Mouse (Mus musculus) hindbrain, embryonic 11.5 days (tissue): ENCODE results near the gene M1ap. TPM values are rescaled to one million over a fixed set of nuclear protein-coding genes. Genes with fewer than 3 reads are reported as not detected.

ENCODE experiments used
- ATAC-seq: fragments of 200-750 bp; cut with Nextera tagmentation; 2 replicates; pipeline ENCODE4 v1.8.0; 2017; ENCODE audit warnings: mild to moderate bottlenecking, moderate TSS enrichment, moderate library complexity; ENCODE audit not compliant: low FRiP score
- DNase-seq: peaks from one replicate; pipeline ENCODE4 v3.0.0-alpha.2; 2015; ENCODE audit warnings: low spot score
- H3K27ac ChIP-seq: fragments of 300-500 bp; sonication (generic); 2 replicates; pipeline ENCODE4 v1.5.1; 2014; ENCODE audit warnings: mild to moderate bottlenecking, low read depth, low read length
- H3K27me3 ChIP-seq: fragments of 300-500 bp; sonication (generic); 2 replicates; pipeline ENCODE4 v1.6.1; 2014; ENCODE audit warnings: mild to moderate bottlenecking, low read length, moderate library complexity, mixed read lengths; ENCODE audit not compliant: control insufficient read depth, insufficient read depth
- H3K36me3 ChIP-seq: fragments of 300-500 bp; sonication (generic); 2 replicates; pipeline ENCODE4 v1.6.1; 2014; ENCODE audit warnings: mild to moderate bottlenecking, low read length, moderate library complexity, mixed read lengths; ENCODE audit not compliant: control insufficient read depth, insufficient read depth
- H3K4me1 ChIP-seq: fragments of 300-500 bp; sonication (generic); replicated peaks from 2 replicates; pipeline ENCODE4 v1.6.1; 2014; ENCODE audit warnings: low read length, mixed read lengths; ENCODE audit not compliant: control insufficient read depth, insufficient read depth
- H3K4me2 ChIP-seq: fragments of 300-500 bp; sonication (generic); replicated peaks from 2 replicates; pipeline ENCODE4 v1.6.1; 2014; ENCODE audit warnings: mild to moderate bottlenecking, low read depth, low read length
- H3K4me3 ChIP-seq: fragments of 300-500 bp; sonication (generic); 2 replicates; pipeline ENCODE4 v1.5.1; 2014; ENCODE audit warnings: low read depth, low read length
- H3K9ac ChIP-seq: fragments of 300-500 bp; sonication (generic); 2 replicates; pipeline ENCODE4 v1.6.1; 2014; ENCODE audit warnings: low read depth, low read length
- H3K9me3 ChIP-seq: fragments of 300-500 bp; sonication (generic); 2 replicates; pipeline ENCODE4 v1.6.1; 2016; ENCODE audit warnings: low read length; ENCODE audit not compliant: control insufficient read depth
- WGBS: fragments of 180-500 bp; shearing (Covaris S2); extraction: QIAGEN DNeasy Blood & Tissue Kit; methylation state at CpG from one replicate; pipeline ENCODE4 v1.1.7; 2014; 5-methylcytosine and 5-hydroxymethylcytosine counted together
- polyA plus RNA-seq: library from polyadenylated mRNA; unstranded; fragments of >200 nt; fragmentation: Nextera tagmentation; extraction: Ambion mirVana; gene quantifications from 2 replicates; pipeline ENCODE4 v1.2.1, GENCODE M21; 2014

Gene M1ap
- polyA plus RNA-seq, 1 experiment from 2014 or later: not detected

DNA sequence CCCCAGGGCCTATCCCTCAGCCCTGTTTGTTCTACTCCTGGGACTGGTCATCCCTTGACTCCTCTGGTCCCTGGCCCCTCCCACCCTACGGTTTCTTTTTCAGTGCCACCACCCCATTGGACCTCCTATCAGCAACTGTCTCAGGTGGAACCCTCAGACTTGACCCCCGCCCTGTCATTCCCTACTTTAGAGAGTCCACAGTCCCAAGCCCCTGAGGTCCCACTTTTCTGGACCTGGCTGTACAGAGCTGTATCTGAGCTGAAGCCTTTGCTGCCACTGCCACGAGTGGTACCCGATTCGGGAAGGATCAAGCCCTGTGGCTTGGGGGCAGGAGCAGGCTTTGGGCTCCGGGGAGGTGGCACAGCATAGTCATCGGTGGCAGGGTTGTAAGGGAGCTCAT lies 84.4 kb downstream of the M1ap start:
- no peaks in the 10 kb centered on the region for H3K36me3 ChIP-seq
- ATAC-seq (no peak), DNase-seq (no peak)
- no peak overlapping the region for H3K27ac ChIP-seq
- no peak overlapping the region for H3K4me3 ChIP-seq
- WGBS: 59% methylated on average over 7 of the region's 7 CpGs
- peaks cover 38% of the 10 kb centered on the region for H3K27me3 ChIP-seq
- H3K9ac ChIP-seq: no peak overlapping the region
- H3K4me2 ChIP-seq: no peak overlapping the region
- H3K9me3 ChIP-seq: no peaks in the 10 kb centered on the region
- H3K4me1 ChIP-seq: peaks cover 3% of the 10 kb centered on the region; the same call in 1 of the 2 replicates

DNA sequence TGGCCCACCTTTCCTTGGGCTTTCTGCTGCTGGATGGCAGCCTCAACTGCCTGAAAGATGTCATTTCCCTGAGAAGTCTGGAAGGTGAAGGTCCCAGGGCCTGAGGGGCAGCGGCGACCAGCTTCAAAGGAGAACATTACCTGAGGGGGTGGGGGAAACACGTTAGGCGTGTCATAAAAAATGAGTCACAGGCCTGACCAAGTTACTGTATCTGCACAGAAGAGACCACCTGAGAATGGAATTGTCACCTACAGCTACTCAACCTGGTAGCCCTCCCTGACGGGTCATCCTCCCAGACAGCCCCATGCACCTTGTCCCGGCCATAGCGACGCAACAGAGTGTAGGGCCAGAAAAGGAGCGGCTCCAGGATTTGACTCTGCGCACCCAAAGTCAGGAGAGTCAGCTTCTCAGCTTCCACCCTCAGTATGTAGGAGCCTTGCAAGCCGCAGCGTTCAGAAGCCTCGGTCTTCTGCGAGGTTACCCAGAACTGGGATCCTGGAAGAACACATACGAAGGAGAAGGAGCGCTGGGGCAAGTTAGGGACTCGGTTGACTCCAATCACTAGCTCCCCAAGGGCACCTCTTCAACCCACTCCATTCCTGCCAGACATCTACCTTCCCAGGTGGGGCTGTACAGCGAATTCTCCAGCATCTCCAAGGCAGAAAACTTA lies 85.4 kb downstream of the M1ap start:
- Histone ChIP-seq H3K4me2 (peak overlapping the region; percentile 81), H3K4me1 (peaks cover 3% of the 10 kb centered on the region; the same call in 1 of the 2 replicates), H3K27ac (no peak overlapping the region), H3K4me3 (peak overlapping the region; percentile 51), H3K9me3 (no peaks in the 10 kb centered on the region), H3K9ac (no peak overlapping the region), H3K27me3 (peaks cover 38% of the 10 kb centered on the region), H3K36me3 (no peaks in the 10 kb centered on the region)
- 17% methylated on average over 18 of the region's 18 CpGs for WGBS
- DNase-seq: peak; percentile 26
- no peak for ATAC-seq

DNA sequence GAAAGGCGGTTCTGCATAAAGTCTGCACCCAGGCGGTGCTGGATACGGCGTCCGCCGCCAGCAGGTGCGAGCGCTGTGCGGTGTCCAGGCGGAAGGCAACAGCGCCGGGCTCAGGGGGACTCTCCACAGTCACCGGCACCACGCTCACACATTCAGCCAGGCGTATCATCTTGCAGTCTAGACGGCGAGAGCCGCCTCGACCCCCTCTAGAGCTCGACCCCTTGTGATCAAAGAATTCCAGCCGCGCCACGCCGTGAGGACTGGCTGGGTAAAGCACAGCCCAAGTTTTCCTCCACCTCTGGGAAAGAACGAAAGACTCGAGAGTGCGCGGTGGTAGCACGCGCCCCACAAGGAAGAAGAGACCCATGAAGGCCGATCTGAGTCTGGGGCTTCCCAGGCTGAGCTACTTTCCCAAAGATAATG lies 86.1 kb downstream of the M1ap start:
- Histone ChIP-seq H3K4me2 (peak overlapping the region; percentile 81), H3K27me3 (peaks cover 38% of the 10 kb centered on the region), H3K27ac (no peak overlapping the region), H3K36me3 (no peaks in the 10 kb centered on the region), H3K9me3 (no peaks in the 10 kb centered on the region), H3K4me1 (peaks cover 3% of the 10 kb centered on the region; the same call in 1 of the 2 replicates), H3K4me3 (peak overlapping the region; percentile 51), H3K9ac (peak overlapping the region; percentile 56)
- ATAC-seq: peak; percentile 58
- DNase-seq: peak; percentile 73
- WGBS: under 1% methylated on average over 31 of the region's 31 CpGs

DNA sequence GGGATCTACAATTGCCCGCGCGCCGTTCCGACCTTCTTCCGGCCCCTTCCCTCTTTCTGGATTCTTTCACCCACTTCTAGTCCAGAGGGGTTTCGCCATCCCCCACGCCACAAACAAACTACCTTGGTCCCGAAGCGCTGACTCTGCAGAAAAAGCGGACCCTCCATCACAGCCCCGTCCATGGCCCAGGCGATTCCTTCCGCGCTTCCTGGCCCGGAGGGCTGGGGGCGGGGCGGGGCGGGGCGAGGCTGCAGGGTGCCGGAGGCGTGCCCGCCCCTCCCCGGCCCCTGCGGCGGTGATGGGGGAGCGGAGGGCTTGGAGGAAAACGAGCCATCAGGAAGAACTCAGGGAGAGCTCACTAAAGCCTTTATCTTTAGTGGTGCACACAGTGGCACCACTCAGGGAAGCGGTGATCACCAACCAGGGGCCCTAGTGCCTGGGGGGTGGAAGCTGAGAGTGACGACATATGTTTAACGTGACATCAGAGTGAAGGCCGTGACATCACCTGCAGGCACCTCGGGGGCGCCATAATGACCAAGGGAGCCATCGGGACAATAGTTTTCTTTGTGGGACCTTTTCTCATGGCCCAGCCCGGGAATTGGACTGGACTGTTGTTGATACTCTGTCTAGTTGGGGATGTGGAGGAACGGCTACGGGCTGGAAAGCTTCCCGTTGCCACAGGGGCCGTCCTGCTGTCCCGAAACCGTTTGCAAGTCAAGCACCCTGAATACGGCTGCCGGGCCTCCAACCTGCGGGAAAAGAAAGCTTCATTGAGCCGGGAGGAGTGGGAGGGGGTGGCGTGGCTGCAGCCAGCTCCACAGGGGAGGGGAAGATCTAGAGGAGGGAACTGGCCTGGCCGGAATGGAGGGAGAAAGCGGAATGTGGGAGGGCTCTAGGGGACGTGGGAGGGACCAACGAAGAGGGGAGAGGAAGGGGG lies 86.8 kb downstream of the M1ap start, which contains the start of the genes Dok1 and Loxl3:
Gene Dok1, minus strand, starts transcription at position 223 of the 937 bp plus-strand sequence.
Gene Loxl3, plus strand, starts transcription at position 925 of the 937 bp plus-strand sequence.
- Histone ChIP-seq H3K4me1 (peaks cover 4% of the 10 kb centered on the region), H3K27me3 (peaks cover 38% of the 10 kb centered on the region), H3K9me3 (no peaks in the 10 kb centered on the region), H3K4me2 (peak within 1 kb of the TSS; percentile 81), H3K36me3 (no peaks in the 10 kb centered on the region), H3K4me3 (peak within 1 kb of the TSS; percentile 51), H3K9ac (peak within 1 kb of the TSS; percentile 56), H3K27ac (peak within 1 kb of the TSS; percentile 65)
- 1% methylated on average over 51 of the region's 51 CpGs for WGBS
- DNase-seq (peak; percentile 79), ATAC-seq (peak; percentile 86)

DNA sequence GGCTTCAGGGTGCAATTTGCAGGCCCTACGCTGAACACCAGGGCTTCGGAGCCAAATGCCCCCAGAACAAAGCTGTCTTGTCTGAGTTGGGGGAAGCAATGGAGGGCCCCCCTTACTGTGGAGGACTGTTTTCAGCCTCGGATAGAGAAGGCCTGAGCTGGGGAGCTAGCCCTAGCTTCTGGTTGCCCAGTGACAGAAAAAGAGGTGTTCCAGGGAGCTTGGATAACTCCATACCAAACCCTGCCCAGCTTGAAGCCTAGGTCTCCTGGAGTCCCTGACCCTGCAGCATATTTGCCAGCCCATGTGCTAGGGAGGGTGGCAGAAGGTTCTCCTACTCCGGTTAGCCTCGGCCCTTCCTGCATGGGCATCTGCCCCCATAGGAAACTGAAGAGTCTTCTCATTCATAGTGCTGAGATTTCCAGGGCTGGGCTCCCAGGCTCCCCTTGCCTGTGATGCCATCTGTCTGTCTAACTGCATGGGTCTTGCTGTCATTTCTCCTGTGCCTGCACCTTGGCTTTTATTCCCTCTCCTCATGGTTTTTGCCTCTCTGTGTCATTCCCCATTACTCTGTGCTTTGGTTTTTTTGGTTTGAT lies 87.9 kb downstream of the M1ap start:
- ATAC-seq: no peak
- 15% methylated on average over 5 of the region's 5 CpGs for WGBS
- Histone ChIP-seq H3K27ac (peak overlapping the region; percentile 5; the same call in 1 of the 2 replicates), H3K4me3 (peak overlapping the region; percentile 51), H3K9me3 (no peaks in the 10 kb centered on the region), H3K4me1 (peaks cover 8% of the 10 kb centered on the region), H3K36me3 (no peaks in the 10 kb centered on the region), H3K9ac (peak overlapping the region; percentile 56; the same call in 1 of the 2 replicates), H3K27me3 (peaks cover 34% of the 10 kb centered on the region), H3K4me2 (peak overlapping the region; percentile 81)
- no peak for DNase-seq

DNA sequence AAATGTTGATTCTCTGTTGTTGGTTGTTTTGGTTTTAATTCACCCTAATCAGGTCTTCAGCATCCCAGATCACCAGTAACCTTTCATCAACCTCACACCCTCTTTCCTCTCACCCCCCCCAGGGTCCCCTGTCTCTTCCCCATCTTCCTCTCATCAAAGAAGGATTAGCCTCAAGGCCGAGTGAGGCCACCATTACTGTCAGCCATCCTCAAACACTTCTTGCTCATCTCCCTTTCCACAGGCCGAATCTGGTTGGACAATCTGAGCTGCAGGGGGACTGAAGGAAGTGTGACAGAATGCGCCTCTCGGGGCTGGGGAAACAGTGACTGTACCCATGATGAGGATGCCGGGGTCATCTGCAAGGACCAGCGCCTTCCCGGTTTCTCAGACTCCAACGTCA lies 90.5 kb downstream of the M1ap start:
- Histone ChIP-seq H3K27ac (no peak overlapping the region), H3K36me3 (no peaks in the 10 kb centered on the region), H3K9ac (no peak overlapping the region), H3K27me3 (peaks cover 13% of the 10 kb centered on the region), H3K4me2 (no peak overlapping the region), H3K9me3 (no peaks in the 10 kb centered on the region), H3K4me1 (peaks cover 8% of the 10 kb centered on the region), H3K4me3 (no peak overlapping the region)
- DNase-seq (no peak), ATAC-seq (no peak)
- 82% methylated on average over 8 of the region's 8 CpGs for WGBS

DNA sequence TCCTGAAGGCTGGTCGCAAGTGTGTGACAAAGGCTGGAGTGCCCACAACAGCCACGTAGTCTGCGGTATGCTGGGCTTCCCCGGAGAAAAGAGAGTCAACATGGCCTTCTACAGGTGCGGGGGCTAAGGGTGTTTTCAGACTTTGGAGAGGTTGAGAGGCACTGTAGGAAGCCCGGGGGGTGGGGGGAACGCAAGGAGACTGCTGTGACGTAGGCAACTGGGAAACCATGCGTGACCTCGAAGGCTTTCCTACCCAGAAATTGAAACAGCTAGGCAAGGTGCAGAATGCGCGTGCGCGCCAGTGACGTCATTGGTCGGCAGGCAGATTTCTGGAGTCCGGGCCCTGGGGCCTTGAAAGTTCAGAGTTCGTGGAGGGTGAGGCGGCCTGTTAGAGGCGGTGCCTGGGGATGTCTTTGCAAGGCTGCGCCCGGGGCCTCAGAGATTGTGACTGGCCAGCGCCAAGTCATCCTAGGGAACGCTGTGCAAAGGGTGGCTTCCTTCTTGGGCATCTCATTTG lies 91.9 kb downstream of the M1ap start:
- Histone ChIP-seq H3K4me2 (peak overlapping the region; percentile 53), H3K4me3 (peak overlapping the region; percentile 7; the same call in 1 of the 2 replicates), H3K4me1 (peaks cover 6% of the 10 kb centered on the region), H3K9me3 (no peaks in the 10 kb centered on the region), H3K36me3 (no peaks in the 10 kb centered on the region), H3K27me3 (0 out of 2 replicates have a peak, but pooled peaks cover 5% of the 10 kb centered on the region), H3K27ac (no peak overlapping the region), H3K9ac (peak overlapping the region; percentile 40)
- ATAC-seq (peak; percentile 62), DNase-seq (peak; percentile 92)
- WGBS: 9% methylated on average over 24 of the region's 24 CpGs

DNA sequence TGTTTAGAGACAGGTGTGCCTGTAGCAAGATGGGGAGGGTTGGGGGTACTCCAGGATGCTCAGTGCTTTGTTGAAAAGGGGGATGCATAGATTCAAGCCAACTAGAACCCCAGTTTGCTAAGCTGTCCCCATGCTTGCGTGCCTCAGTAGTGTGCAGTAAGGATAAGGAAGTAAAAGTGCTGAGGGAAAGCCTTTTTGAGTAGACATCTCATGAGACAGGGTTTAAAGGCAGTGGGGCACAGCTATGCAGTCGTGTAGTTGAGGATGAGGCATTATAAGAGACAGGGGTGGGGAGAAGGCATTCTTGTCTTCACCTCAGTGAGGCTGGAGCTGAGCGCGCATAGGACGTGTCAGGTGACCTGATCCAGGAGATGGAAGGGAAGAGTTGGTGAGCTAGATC lies 93.9 kb downstream of the M1ap start:
- ATAC-seq (no peak), DNase-seq (no peak)
- H3K4me1 ChIP-seq: peaks cover 5% of the 10 kb centered on the region
- 78% methylated on average over 5 of the region's 5 CpGs for WGBS
- no peak overlapping the region for H3K4me3 ChIP-seq
- H3K27me3 ChIP-seq: no peaks in the 10 kb centered on the region
- H3K4me2 ChIP-seq: no peak overlapping the region
- no peaks in the 10 kb centered on the region for H3K9me3 ChIP-seq
- no peaks in the 10 kb centered on the region for H3K36me3 ChIP-seq
- H3K9ac ChIP-seq: no peak overlapping the region
- no peak overlapping the region for H3K27ac ChIP-seq
